Mouse (Mus musculus) small intestine, adult 2 months (tissue): Measurements from ENCODE around the gene Hist1h4f.

Experiments used
- CTCF ChIP-seq: fragments of 200-500 bp; IDR thresholded peaks from 2 replicates; pipeline ENCODE4 v1.5.1; 2012; ENCODE audit warnings: low read depth, mild to moderate bottlenecking, control low read depth, inconsistent platforms, low read length, moderate library complexity, mixed read lengths; ENCODE audit not compliant: insufficient replicate concordance, insufficient read length; ENCODE audit errors: extremely low read depth
- POLR2A ChIP-seq: fragments of 200-500 bp; IDR thresholded peaks from 2 replicates; pipeline ENCODE4 v1.6.1; 2012; ENCODE audit warnings: low read depth, mild to moderate bottlenecking, control low read depth, inconsistent platforms, low read length, moderate library complexity

DNA sequence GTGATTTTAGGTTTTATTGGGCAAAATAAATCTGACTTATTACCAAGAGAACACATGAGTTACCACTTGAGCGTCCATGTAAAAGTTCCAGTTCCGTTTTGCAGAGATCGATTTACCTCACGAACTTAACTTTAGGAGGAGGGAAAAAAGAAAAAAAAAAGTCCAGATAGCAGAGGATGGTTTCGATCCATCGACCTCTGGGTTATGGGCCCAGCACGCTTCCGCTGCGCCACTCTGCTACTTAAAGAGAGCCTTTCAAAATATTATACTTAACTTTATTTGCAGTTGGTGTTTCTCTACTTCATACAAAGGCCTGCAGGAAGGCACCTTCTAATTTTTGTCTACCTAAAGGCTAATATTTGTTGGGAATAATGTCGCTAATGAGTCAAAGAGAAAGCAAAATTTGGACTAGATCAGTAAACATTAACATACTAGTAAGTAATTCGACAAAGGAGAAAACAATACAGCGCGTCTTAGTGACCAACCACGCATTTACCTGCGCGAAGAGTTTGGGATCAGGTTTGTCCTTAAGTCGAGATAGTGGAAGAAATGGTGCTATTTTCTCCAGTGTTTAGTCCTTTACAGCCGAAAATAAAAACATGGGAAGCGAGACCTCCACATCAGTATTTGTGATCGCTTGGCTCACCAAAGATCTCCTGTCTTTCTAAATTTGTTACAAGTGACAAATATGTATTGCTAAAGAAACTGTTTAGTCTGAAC is 21.1 kb downstream of the Hist1h4f start:
- TF ChIP-seq POLR2A (no peak), CTCF (no peak)
